Mouse (Mus musculus) layer of hippocampus, adult 9-11 months (tissue): ENCODE measurements around the gene Vipr2.

Experiments used
- DNase-seq: peaks from one replicate; pipeline ENCODE4 v3.0.0; 2022

The Vipr2 gene

GRCm38 (mm10) chr12:116159223-116159622, 81.7 kb downstream of the Vipr2 start:
- DNase-seq: no peak

GRCm38 (mm10) chr12:116159695-116160094, 82.2 kb downstream of the Vipr2 start:
- no peak for DNase-seq

GRCm38 (mm10) chr12:116165368-116165767, 87.8 kb downstream of the Vipr2 start:
- DNase-seq: no peak

GRCm38 (mm10) chr12:116169666-116170065, 92.1 kb downstream of the Vipr2 start:
- DNase-seq: no peak

GRCm38 (mm10) chr12:116176930-116177329, 99.4 kb downstream of the Vipr2 start:
- DNase-seq: no peak

GRCm38 (mm10) chr12:116181436-116182050, 104.0 kb downstream of the Vipr2 start:
- DNase-seq: no peak

GRCm38 (mm10) chr12:116182376-116182775, 104.8 kb downstream of the Vipr2 start:
- DNase-seq: no peak

- no peak for DNase-seq
Measured at GRCm38 (mm10) chr12:116183212-116183935, 105.8 kb downstream of the Vipr2 start.

GRCm38 (mm10) chr12:116193952-116194351, 116.4 kb downstream of the Vipr2 start:
- no peak for DNase-seq

- DNase-seq: no peak
Measured at GRCm38 (mm10) chr12:116194641-116195040, 117.1 kb downstream of the Vipr2 start.
